Mouse (Mus musculus): ENCODE results near the gene Xlr3b. TPM values are rescaled to one million over a fixed set of nuclear protein-coding genes. Genes with fewer than 3 reads are reported as not detected.

The Xlr3b gene
- polyA plus RNA-seq, 1 experiment from 2014 or later: 11.7 TPM

Other genes with a start within 250 kb of the Xlr3b start
- 3.7 and 5.6 TPM in 2 replicates for gene Zfp185, start 204.9 kb upstream of the Xlr3b start, polyA plus RNA-seq (2016; fragmentation: Nextera tagmentation; extraction: Ambion mirVana)
- gene Pnma5, start 155.1 kb upstream of the Xlr3b start, polyA plus RNA-seq (2016; fragmentation: Nextera tagmentation; extraction: Ambion mirVana): 0.09 TPM in 1 of 2 replicates, not detected in the other
- gene Pnma3, start 127.4 kb upstream of the Xlr3b start, polyA plus RNA-seq (2016; fragmentation: Nextera tagmentation; extraction: Ambion mirVana): 0.14 and 0.37 TPM in 2 replicates
- gene Xlr4a, start 109.7 kb upstream of the Xlr3b start, polyA plus RNA-seq (2016; fragmentation: Nextera tagmentation; extraction: Ambion mirVana): 0.64 and 0.65 TPM in 2 replicates
- gene Xlr3a, start 95.1 kb upstream of the Xlr3b start, polyA plus RNA-seq (2016; fragmentation: Nextera tagmentation; extraction: Ambion mirVana): 2.5 and 3.5 TPM in 2 replicates
- 0.09 and 0.16 TPM in 2 replicates for gene Gm14685, start 75.2 kb upstream of the Xlr3b start, polyA plus RNA-seq (2016; fragmentation: Nextera tagmentation; extraction: Ambion mirVana)
- not detected in 2 replicates for gene Xlr5b, start 43.4 kb upstream of the Xlr3b start, polyA plus RNA-seq (2016; fragmentation: Nextera tagmentation; extraction: Ambion mirVana)
- gene DXBay18, start 42.8 kb upstream of the Xlr3b start, polyA plus RNA-seq (2016; fragmentation: Nextera tagmentation; extraction: Ambion mirVana): 0.12 TPM in 1 of 2 replicates, not detected in the other
- gene Spin2d, start 15.2 kb upstream of the Xlr3b start, polyA plus RNA-seq (2016; fragmentation: Nextera tagmentation; extraction: Ambion mirVana): not detected in 2 replicates
- 0.65 TPM in 1 of 2 replicates, not detected in the other for gene Xlr4b, start 22.1 kb downstream of the Xlr3b start, polyA plus RNA-seq (2016; fragmentation: Nextera tagmentation; extraction: Ambion mirVana)
- 8.4 and 9.4 TPM in 2 replicates for gene F8a, start 36.1 kb downstream of the Xlr3b start, polyA plus RNA-seq (2016; fragmentation: Nextera tagmentation; extraction: Ambion mirVana)
- 0.15 TPM in 2 replicates for gene Xlr4c, start 50.9 kb downstream of the Xlr3b start, polyA plus RNA-seq (2016; fragmentation: Nextera tagmentation; extraction: Ambion mirVana)
- gene Xlr3c, start 73.2 kb downstream of the Xlr3b start, polyA plus RNA-seq (2016; fragmentation: Nextera tagmentation; extraction: Ambion mirVana): 0.18 and 0.47 TPM in 2 replicates
- not detected in 2 replicates for gene Xlr5a, start 100.8 kb downstream of the Xlr3b start, polyA plus RNA-seq (2016; fragmentation: Nextera tagmentation; extraction: Ambion mirVana)
- gene Xlr5c, start 100.8 kb downstream of the Xlr3b start, polyA plus RNA-seq (2016; fragmentation: Nextera tagmentation; extraction: Ambion mirVana): not detected in 2 replicates
- gene Gm45015, start 144.6 kb downstream of the Xlr3b start, polyA plus RNA-seq (2016; fragmentation: Nextera tagmentation; extraction: Ambion mirVana): not detected in 2 replicates
- gene Zfp275, start 150.4 kb downstream of the Xlr3b start, polyA plus RNA-seq (2016; fragmentation: Nextera tagmentation; extraction: Ambion mirVana): 19.1 and 20.8 TPM in 2 replicates
- gene Gm18336, start 206.5 kb downstream of the Xlr3b start, polyA plus RNA-seq (2016; fragmentation: Nextera tagmentation; extraction: Ambion mirVana): not detected in 2 replicates
- gene Zfp92, start 218.9 kb downstream of the Xlr3b start, polyA plus RNA-seq (2016; fragmentation: Nextera tagmentation; extraction: Ambion mirVana): 0.12 and 0.18 TPM in 2 replicates
- gene Trex2, start 243.1 kb downstream of the Xlr3b start, polyA plus RNA-seq (2016; fragmentation: Nextera tagmentation; extraction: Ambion mirVana): 0.15 TPM in 1 of 2 replicates, not detected in the other

Measured in embryonic facial prominence, embryonic 10.5 days (tissue).